Mouse (Mus musculus) cerebellum, postnatal 10 days (tissue): Measurements from ENCODE around the gene Cpxcr1.

ENCODE experiments used
- DNase-seq, 2 experiments: peaks; one replicate each; pipeline ENCODE4 v3.0.0; 2021; ENCODE audit warnings: mixed read lengths in 2 of 2

Gene Cpxcr1

DNA sequence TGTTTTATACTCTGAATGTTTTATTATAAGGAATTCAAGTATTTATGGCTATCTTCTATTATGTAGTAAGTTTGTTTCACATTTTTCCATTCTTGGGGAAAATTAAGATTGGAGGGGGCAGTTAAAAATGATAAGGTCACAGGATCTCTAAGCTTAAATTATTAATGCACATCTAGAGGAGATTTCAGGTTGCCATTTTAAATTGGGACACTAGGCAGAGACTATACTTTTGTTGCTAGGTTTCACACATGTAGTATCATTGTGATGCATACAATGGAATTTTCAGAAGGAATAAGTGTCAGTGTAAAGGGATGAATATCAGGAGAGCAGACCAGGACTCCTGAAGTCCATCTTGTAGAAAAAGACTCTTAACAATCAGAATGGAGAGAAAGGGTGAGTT is at the start of gene Cpxcr1:
Gene Cpxcr1, plus strand, starts transcription at position 301 of the 400 bp plus-strand sequence.
- DNase-seq = no peak
